Mouse (Mus musculus) adipocyte (in vitro differentiated cells): ENCODE results near the gene Foxp1.

ENCODE experiments used
- DNase-seq: peaks from one replicate; pipeline ENCODE4 v3.0.0-alpha.2; 2016; ENCODE audit warnings: low spot score

Gene Foxp1

DNA sequence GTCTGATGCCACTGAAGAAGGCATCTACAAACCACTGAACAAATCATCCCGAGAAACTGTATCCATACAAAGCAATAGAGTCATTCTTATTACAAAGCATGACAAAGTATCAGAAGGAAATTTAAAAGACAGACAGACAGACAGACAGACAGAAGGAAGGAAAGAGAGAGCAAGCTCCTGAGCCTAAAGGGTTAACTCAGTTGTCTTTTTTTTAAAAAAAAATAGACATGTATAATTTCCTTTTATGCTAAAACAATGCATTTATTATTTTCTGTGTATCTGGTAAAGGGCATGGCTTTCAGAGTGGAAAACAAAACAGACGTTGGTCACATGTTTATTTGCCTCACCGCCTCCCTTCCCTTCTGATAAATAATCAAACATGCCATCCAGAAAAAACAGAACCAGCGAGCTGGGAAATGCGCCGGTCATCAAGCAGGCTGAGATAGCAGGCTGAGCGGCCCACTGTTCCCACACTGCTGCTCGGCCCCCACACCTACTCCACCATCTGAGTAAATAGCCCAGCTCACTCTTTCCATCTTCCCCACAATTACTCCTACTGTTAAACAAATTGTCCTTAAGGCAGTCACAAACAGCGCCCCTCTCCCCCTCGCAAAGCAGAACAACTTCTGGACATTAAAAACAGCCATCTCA lies 428.1 kb downstream of the Foxp1 start:
- no peak for DNase-seq

DNA sequence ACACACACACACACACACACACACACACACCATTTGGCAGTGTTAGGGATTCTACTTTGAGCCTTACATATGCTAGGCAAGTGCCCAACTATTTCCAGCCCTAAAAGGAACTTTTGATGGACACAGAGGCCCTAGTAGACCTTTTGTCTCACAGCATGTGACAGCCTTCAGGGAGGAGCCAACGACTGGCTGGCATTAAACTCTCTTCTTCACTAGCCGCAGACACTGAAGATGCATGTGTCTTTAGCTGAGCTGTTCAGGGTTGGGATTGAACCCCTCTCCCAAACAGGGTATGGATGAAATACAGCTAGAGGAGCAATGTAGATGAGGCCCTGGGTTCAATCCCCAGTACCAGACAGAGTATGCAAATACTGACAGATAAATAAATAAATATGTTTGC lies 428.7 kb downstream of the Foxp1 start:
- peak; percentile 69 for DNase-seq

DNA sequence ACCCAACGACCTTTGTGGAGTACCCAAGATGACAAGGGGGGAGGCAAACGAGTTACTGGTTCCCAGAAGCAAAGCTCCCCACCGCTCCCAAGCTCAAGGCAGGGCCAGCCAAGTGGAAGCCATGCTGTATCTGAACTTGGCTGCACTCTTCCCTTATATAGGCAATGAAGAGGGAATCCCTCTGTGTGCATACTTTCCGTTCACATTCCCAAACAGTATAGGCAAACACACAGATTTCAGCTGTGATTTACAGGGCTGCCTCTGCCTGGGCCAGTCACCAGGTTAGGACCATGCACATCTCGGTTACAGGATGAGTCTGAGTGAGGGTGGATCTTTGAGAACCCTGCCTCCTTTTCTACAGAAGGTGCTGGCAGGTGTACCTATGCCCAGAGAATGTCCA lies 429.3 kb downstream of the Foxp1 start:
- DNase-seq: no peak

DNA sequence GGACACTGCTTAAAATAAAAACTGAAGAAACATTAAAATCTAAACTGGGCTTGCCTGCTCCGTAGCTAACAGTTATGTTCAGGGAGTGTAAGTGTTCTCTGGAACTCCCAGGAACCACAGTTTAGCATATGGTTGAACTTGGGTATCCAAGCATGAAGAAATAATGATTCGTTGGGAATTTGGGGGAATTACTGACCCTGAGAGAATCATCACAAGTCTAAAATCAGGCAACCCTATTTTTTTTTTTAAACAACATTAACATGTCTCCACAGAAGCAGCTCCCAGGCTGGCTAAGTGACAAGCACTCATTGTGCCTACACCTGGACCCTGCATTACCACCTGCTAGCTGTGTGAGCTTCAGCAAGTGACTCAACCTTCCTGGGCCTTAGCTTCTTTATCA lies 430.7 kb downstream of the Foxp1 start:
- no peak for DNase-seq

DNA sequence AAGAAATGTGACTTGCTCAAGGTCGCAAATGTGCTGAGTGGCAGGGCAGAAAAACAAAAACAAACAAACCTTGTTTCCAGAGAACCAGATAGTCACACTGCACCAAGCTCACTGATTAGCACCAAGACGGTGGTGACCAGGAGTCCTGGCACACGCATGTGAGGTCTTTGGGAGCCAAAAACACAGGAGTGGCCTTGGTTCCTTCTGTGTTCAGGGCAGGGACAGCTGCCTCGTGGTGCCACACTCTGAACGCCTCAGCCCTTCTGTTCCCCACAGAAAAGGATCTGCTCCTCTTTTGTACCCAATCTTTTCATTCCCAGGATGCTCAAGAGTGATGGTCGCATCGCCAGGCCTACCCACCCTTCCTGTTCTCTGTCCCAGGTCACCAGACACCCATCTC lies 434.9 kb downstream of the Foxp1 start:
- DNase-seq: no peak

DNA sequence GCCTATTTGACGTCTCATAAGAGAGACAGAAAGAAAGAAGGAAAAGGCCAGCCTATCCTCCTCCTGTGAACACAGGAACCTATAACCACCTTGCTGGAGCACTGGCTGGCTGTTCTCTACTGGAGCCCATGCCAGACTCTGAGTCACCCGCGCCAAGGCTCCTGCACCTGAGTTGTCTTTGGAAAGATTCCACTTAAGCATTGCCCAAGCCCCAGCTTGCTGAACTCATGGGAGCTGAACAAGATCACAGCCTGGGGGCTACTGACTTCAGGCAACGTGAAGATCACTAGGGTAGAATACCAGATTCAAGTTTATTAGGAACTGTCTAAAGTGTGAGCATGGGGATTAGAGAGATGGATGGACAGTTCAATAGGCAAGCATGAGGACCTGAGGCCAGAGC lies 437.6 kb downstream of the Foxp1 start:
- peak; percentile 21 for DNase-seq

DNA sequence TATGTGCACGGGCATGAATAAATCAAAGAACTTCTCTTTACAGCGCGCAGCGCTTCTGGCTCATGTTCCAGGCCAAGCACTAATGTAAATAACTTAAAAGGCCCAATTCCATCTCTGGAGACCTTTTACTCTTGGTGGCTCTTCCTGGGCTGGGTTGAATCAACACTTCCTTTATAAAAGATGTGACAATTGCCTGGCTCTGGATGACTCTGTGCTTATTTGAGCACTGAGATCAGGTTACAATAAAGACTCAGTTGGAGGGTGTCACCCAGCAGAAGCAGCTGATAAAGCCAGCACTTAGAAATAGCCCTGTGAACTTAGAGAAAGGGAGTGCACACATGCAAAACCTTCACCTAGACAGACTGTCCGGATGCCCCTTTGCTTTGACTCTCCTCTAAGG lies 441.3 kb downstream of the Foxp1 start:
- DNase-seq: no peak

DNA sequence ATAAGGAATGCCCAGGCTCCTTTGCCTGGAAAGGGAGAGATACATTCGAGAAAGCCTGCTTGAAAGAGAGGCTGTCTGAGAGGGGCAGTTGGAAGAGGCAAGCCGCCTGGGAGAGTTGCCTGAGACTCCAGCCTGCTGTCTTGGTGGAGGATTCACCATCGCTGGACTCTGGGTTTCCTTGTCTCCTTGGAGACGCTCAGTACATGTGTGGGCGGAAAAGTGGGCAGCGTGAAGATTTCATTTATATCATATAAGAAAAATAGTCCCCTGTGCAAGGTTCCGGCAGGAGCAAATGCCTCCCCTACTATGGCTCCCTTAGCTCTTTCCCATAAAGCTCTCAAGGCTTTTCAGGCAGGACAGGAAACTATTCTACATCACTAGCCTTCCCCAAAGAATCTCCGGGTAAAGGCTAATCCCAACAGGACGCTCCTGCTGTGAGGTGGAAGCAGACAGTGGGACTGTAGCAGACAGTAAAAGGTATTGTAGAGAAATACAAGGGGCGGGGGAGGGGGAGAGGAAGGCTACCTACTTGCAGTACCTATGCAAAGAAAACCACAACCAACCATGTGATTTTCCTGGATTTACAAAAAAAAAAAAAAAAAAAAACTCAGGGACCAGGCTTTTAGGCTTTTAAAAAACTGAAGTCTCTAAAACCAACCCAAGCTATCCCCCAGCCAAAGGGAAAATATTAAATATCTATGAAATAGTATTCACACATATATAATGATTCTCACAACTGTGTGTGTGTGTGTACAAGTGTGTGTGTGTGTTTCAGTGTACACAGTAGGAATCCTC lies 443.3 kb downstream of the Foxp1 start:
- DNase-seq: no peak

DNA sequence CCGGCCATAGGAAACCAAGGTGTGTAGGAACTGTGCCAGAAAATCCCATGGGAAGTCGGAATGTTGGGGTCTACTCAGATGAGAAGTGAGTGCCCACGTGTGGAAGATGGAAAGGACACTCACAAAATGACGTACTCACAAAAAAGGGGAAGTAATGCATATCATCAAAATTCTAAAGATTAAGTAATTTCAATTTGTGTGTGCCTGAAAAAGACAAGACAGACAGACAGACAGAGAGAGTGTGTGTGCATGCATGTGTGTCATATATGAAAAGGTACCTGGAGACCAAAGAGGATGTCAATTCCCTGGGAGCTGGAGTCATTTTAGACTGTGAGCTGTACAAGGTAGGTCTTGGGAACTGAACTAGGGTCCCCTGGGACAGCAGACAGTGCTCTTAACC lies 444.4 kb downstream of the Foxp1 start:
- no peak for DNase-seq

DNA sequence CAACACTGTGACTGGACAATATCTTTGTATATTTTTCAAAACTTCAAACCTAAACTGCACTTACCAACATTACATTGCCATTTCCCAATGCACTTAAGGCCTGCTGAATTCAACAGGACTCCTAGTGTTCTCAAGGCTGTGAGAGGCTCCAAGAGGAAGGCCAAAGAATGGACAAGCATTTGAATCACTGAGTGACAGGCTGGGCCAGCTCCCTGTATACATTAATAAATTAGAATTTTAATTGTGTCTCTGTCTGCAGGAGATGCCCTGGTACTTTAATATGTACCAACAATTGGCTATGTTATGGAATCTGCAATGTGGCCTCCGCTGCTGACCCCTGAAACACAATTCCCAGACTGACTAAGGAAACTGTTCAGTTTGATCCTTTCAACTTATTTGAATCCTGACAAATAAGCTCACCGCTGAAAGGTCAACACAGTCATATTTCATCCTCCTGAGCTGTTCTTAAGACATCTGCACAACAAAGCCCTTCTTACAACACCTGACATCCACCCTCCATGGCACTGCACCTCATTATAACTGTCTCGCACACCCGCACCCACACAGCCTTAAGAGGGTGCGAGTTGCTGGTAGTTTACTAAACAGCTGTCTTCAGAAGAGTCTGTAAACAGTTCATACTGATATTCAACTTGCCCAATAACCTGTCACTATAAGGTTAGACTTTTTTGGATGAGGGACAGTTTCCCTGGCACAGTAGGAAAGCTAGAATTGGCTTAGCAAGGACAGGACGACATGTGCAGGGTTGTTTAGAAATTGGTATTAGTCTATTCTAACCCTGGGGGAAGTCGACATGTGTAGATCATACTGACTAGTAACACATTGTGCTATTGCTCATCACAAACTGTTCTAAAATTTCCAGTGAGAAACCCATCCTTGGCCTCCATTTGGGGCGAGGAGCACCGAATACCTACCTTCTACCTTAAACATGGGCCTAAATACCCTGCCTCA lies 448.9 kb downstream of the Foxp1 start:
- DNase-seq: no peak

DNA sequence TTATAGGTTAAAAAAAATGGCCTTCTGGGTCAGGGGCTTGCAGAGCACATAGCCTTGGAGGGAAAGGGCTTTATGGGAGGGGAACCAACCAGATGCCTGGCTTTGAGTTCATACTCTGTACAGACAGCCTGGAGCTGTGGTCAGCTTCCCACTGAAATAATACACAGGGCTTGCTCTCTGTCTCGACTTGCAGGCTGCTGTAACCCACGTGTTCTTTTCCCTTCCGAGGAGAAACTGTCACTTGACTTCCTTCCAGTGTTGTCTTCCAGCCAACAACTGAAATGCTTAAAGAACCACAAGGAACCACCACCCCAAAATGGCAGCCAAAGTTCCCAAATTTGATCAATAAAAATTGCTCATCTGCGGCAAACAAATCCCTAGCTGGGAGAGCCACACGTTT lies 451.8 kb downstream of the Foxp1 start:
- peak; percentile 74 for DNase-seq

DNA sequence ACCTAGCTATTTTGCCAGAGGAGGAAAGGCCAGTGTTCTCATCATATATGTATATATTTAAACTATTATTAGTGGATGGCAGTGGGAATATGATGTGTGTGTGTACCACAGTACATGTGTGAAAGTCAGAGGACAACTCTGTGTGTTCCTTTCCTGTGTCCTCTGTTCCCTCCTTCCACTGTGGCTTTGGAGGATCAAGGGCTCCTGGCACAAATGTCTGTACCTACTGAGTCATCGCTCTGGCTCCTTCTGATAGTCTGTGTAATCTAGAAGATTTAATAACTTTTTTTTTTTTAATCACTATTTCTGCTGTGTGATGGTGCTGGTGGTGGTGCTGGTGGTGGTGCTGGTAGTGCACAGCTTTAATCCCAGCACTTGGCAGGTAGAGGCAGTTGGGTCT lies 452.8 kb downstream of the Foxp1 start:
- no peak for DNase-seq

DNA sequence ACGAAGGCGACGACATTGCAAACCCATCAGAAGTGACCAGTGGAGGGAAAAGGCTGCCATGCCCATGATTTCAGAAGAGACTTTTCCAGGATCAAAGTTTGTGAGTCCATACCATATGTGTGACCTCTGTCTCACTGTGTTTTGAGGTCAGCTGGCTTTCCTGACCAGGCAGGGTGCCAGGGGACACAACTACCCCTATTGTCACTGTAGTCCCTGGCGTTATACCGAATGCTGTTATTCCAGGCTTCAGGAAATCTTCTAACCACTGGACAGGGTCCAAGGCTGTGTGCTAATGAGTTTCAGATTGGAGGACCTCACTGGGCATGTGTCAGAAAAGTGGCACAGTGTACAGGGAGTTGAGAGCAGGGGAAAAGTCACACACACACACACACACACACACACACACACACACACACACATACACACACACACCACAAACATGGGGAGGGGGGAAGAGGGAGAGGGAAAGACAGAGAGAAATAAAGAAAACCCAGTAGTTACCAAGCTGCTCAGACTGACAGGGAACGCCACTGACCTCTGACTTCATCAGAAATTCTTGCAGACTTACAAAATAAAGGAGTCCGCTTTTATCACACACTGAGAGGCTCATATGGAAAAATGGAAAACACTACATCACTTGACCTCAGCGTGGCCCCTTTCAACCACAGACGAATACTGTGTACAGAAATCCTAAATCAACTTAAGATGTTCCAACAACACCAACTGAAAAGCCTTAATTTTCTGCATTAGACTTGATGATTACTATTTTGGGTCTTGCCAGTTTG lies 456.8 kb downstream of the Foxp1 start:
- DNase-seq: peak; percentile 90

DNA sequence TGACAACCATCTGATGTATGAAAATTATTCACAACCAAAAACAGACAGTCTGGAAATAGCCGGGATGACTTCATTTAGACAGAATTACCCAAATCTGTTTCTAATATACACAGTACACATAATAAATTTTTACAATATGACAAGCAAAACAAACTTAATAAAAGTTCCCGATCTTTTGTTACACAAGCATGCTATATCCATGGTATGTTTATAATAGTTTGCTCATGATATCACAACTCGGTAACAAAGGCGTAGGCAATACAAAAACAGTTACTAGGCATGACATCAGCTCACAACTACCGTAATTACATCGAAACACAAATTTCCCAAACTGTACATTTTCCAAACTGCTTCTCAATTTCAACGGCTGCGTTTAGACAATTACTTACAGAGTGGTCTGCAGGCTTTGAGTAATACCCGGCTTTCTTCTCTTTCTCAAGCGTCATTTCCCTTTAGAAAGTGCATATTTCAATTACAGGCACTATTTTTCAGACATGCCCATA lies 458.5 kb downstream of the Foxp1 start:
- DNase-seq: peak; percentile 20

DNA sequence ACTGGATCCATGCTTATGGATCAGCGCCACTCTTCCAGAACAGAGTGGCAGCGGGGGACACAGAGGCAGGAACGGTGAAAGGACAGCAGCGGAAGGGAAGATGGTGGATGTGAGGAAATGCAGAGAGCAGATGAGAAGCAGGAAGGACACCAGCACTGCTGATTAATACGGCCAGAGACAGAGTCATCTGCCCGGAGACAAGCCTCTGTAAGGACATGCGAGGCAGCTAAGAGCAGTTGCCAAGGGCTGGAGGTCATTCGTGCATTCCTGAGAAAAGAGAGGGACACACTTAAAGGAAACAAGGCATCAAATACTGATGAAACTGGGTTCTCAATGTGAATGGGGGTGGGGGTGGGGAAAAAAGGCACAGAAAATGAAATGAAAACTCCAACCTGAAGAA lies 459.6 kb downstream of the Foxp1 start:
- no peak for DNase-seq

DNA sequence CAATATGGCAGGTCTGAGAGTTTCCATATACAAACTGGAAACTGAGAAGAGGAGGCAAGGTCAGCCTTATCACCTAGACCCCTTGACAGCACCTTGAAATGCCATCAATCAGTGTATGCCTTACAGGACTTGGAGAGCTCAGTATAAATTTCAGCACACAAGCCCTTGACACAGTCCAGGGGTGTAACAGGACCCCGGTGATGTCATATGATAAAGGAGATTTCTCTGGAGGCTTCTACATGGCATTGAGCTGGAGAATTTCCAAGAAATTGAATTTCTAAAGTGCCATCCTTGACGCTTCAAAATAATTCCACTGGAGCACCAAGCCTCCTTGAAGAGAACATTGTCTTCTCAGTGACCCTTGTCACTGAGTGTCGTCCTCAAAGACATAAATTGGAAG lies 463.8 kb downstream of the Foxp1 start:
- no peak for DNase-seq

DNA sequence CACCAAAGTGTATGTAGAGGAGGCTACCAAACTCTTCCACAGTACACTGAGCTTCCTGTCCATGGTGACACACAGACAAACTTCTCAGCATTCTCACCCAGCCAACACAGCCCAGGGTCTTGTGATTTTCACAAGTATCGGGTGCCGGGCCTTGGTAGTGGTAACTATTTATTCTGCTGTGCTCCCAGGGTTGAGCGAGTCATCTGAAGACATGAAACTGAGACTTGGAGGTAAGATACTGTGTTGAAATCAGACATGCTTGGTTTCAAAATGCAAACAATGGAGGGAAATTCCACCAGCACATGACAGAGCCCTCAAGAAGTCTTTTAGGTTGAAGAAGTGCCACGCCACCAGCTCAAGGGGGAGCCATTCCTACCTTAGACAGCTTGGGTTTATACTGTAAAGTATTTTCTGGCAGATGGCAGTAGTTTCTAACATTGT lies 465.4 kb downstream of the Foxp1 start:
- no peak for DNase-seq

DNA sequence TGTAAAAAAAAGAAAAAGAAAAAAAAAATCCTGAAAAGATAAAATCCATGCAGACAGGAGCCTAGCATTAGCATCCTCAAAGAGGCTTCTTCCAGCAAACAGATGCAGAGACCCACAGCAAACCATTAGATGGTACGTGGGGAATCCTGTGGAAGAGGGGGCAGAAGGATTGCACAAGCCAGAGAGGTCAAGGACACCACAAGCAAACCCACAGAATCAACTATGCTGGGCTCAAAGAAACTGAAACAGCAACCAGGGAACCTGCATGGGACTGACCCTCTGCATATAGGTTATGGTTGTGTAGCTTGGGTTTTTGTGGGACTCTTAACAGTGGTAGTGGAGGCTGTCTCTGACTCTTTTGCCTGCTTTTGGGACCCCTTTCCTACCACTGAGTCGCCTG lies 466.1 kb downstream of the Foxp1 start:
- DNase-seq: no peak

DNA sequence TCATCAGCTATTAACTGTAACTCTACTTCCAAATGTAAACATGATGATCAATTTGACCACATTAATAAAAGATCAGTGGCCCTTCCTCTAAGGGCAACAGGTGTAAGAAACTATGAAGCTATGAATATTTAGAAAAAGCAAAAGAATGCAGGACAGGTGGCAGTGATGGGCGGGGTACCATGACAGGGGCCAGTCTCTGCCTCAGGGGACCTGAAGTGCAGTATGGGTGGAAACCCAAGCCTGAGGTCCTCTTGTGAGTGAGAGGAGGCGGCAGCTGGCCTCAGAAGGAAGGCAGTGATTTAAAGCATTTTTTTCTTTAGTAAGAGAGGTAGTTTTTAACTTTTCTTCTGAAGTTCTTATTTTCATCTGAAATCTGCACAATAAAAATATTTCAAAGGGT lies 468.5 kb downstream of the Foxp1 start:
- DNase-seq: no peak

DNA sequence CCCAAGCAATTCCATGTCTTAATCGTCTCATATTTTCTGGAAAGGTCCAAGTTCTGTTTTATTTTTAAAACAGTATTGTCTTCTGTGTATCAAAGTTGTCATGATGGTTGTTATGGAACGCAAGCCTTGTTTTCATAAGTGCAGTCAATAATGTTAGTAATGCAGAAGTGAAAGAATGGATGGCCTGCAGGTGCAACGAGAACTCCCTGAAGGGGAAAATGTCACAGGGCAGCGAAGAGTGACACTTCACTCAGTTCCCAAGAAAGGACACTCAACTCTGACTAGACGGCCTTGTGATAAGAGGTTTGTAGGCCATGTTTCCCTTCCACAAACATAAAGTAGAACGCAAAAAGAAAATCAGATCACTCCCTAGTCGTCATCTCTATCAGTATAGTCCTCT lies 469.4 kb downstream of the Foxp1 start:
- DNase-seq: no peak

DNA sequence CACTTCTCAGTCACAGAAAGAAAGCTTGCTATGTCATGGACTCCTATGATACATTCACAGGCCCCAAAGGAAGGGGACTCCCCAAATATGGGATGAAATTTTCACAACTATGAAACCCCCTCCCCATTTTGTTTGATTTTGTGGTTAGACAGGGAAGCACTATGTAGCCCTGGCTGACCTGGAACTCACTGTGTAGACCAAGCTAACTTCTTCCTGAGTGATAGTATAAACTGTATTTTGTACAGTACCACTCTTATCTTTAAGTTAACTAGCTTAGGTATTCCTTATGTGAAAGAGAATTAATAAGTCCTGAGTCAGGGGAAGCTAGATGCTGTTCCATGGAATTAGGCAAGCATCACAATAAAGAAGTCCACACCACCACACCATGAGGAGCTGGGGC lies 470.8 kb downstream of the Foxp1 start:
- DNase-seq: no peak
